Mouse (Mus musculus) heart, adult 2 months (tissue): ENCODE measurements at regions not wholly inside any gene's neighbourhood (a gene's known extent, or its start where the extent isn't known, plus 50 kb on each side); places are given as distances from the start of the nearest gene placed in this dataset.

Source experiments
- CTCF ChIP-seq: fragments of 200-600 bp; IDR thresholded peaks from 2 replicates; pipeline ENCODE4 v1.8.1; 2022; ENCODE audit warnings: antibody characterized with exemption, mild to moderate bottlenecking, moderate library complexity
- EP300 ChIP-seq: fragments of 200-500 bp; IDR thresholded peaks from 2 replicates; pipeline ENCODE4 v1.6.1; 2011; ENCODE audit warnings: low read depth, low read length, control low read depth; ENCODE audit not compliant: insufficient read depth
- POLR2A ChIP-seq: fragments of 200-500 bp; IDR thresholded peaks from 2 replicates; pipeline ENCODE4 v1.6.1; 2011; ENCODE audit warnings: mild to moderate bottlenecking, low read depth, low read length, control low read depth; ENCODE audit not compliant: insufficient read depth

DNA sequence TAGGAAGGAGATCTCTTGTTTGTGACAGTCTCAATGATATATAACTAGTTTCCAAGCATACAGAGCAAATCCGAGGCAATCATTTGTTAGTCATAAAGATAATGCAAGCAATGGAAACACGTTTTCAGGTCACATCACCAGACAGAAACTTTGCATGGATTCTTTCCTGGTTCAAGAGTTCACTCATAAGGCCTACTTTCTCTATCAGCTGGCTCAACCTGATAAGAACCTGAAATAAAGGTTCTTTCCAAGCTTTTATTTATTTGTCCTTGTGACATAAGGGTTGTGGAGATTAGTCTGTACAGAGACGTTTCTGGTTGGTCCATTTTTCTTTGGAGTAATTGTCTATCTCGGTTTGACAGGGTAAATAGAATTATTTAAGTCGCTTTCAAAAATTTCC lies 122.7 kb upstream of the Cdkn2b start:
- TF ChIP-seq CTCF: no peak
- no peak for TF ChIP-seq EP300
- TF ChIP-seq POLR2A: no peak
